Mouse (Mus musculus): ENCODE results near the gene Olfr203.
"Not testable (repeated sequence)": the region's sequence is repeated elsewhere in the genome, so short reads cannot be mapped to it uniquely, and the experiment has no call there.

Olfr203 gene

DNA sequence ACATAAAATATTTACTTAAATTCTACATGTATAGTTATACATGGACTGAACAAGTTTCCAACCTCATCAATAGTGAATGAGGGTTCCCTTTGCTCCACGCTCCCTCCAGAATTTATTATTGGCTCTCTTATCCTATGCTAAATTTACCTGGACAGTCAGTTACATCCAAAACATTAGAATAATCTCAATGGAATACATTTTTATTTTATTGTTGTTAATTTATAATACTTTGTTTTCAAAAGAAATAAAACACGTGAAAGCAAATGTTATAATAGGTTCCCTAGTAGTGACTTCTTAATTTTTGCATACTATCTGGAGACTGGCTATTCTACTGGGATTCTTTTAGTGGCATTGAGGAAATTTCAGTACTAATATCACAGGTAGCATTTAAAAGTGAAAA is at the start of gene Olfr203:
Olfr203 (plus strand) TSS at position 301 of the 400 bp plus-strand sequence.
- DNase-seq (ENCODE audit: low spot score) = no peak

- no peak for DNase-seq (ENCODE audit: low spot score)
Observed at GRCm38 (mm10) chr16:59249684-59250083, 49.0 kb upstream of the Olfr203 start.

DNA sequence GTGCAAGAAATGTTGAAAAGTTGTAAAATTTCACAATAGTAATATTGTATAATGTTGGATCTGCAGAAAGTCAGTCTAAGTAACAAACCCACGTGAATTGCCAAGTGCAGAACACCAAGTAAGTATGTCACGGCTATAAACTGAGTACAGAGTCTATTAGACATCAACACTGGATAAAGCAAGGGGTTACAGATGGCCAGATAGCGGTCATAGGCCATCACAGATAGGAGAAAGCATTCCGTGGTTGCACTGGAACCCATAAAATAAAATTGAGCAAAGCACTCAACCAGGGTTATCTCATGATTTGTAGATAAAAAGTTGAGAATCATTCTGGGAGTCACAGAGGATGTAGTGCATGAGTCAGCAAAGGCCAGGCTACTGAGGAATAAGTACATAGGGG is 29.6 kb upstream of the Olfr203 start:
- DNase-seq (ENCODE audit: low spot score) = not testable (repeated sequence)

GRCm38 (mm10) chr16:59272532-59272931 is 26.1 kb upstream of the Olfr203 start, which contains the start of gene Olfr201:
Gene Olfr201 (minus strand): TSS chr16:59272632.
- not testable (repeated sequence) for DNase-seq (ENCODE audit: low spot score)

DNA sequence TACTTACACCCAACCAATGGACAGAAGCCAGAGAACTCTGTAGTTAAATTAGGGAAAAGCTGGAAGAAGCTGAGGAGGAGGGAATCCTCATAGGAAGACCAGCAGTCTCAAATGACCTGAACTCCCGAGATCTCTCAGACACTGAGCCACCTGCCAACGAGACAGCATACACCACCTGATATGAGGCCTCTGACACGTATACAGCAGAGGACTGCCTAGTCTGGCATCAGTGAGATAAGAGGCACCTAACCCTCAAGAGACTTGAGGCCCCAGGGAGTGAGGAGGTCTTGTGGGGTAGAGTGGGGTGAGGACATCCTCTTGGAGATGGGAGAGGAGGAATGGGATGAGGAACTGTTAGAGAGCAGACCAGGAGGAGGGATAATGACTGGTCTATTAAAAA is 18.1 kb upstream of the Olfr203 start:
- no peak for DNase-seq (ENCODE audit: low spot score)

DNA sequence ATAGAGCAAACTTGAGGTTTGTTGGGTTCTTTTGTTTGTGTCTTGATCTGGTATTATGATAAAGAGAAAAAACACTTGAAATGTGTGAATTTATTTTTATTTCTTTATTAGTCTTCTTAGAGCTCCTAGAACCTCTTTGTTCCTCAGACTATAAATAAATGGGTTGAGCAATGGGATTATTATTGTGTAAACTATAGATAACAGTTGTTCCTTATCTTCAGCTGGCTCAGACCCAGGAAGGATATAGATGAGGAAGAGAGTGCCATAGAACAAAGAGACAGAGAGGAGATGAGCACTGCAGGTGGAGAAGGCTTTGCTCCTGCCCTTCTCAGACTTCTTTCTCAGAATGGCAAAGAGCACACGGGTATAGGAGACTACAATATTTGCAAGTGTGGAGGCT is 15.2 kb upstream of the Olfr203 start:
- DNase-seq (ENCODE audit: low spot score) = no peak

DNA sequence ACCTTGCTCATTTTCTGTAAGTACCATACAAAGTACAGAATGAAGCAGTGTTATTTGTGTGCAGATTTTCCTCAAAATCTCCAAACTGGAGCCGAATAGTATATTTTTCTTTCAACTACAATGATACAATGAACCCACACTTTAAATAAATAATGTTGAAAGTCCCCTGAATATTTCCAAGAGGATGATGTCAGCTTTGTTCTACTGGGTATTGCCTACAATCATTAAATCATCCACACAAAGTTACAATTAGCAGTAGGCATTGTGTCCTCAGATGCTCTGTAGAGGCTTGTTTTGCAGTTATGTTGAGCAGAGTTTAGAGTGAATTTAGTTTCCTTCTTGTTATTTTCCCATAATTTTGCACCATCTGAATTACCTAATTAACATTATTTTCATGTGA is 12.0 kb upstream of the Olfr203 start, which contains the start of gene Olfr202:
Olfr202 (minus strand) TSS at position 101 of the 400 bp plus-strand sequence.
- no peak for DNase-seq (ENCODE audit: low spot score)

DNA sequence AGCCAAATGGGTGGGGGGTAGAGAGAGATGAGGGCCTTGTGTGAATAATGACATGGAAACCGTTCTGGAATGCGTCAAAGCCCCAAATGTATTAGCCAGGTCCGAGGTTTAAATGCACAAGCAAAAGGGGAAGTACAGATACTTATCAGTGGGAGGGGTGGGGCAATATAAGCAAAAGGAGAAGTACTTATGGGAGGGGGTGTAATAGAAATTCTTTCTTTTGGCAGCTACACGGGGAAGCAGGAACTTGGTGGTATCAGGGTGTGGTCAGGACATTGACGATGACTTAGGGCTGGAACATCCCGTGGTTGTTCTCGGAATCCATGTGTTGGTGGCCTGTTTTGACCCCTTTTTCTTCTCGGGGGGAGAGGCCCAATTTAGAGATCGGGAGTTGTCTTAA is 11.1 kb upstream of the Olfr203 start:
- not testable (repeated sequence) for DNase-seq (ENCODE audit: low spot score)

GRCm38 (mm10) chr16:59318148-59318547 is 19.5 kb downstream of the Olfr203 start, which contains the start of gene Olfr204:
Gene Olfr204 (minus strand): TSS chr16:59318248.
- no peak for DNase-seq (ENCODE audit: low spot score)

GRCm38 (mm10) chr16:59323262-59323661 is 24.6 kb downstream of the Olfr203 start:
- not testable (repeated sequence) for DNase-seq (ENCODE audit: low spot score)

DNA sequence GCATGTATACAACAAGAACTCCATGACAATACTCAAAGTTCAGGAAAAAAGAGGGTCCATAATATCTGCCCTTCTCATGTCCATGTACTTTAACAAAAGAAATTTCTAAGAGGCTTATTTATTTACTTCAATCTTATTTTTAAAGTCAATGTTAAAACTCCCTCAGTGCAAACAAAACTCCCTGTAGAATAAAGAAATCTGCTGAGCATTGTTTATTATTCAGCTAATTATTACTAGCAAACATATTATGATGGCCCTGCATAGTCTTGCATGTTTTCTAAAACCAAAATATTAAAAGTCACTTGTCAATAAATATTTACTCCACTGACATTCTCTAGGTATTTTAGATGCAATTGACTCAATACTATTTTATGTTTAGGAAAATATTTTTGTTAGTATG is 32.4 kb downstream of the Olfr203 start, which contains the start of gene Olfr205:
Olfr205 (minus strand) TSS at position 101 of the 400 bp plus-strand sequence.
- no peak for DNase-seq (ENCODE audit: low spot score)

- no peak for DNase-seq (ENCODE audit: low spot score)
Observed at GRCm38 (mm10) chr16:59349146-59349545, 50.5 kb downstream of the Olfr203 start, which contains the start of gene Olfr206. Gene Olfr206 (minus strand): TSS chr16:59349246.
